Mouse (Mus musculus): ENCODE measurements at regions not wholly inside any gene's neighbourhood (a gene's known extent, or its start where the extent isn't known, plus 50 kb on each side); places are given as distances from the start of the nearest gene placed in this dataset.

DNA sequence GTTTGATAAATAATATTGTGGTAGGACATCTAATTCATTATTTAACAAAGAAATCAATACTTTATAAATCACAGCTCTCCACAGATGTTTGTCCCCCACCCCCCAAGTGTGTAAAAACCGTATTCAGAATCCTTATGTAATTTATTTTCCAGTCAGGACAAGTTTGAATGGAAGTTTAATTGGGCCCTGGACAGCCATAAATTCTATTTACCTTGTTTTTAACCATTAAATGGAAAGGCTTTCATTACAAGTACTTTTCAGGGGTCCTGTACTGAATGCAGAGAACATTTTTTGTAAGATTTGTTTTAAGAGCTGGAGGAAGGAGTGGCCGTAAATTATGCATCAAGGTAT is 384.7 kb upstream of the Robo2 start:
- 52% methylated on average over 2 of the region's 2 CpGs for WGBS
- Histone ChIP-seq H3K27me3 (replicated peaks) (no peaks in the 10 kb centered on the region), H3K4me2 (no peak overlapping the region), H3K9ac (no peak overlapping the region), H3K36me3 (no peaks in the 10 kb centered on the region), H3K4me3 (replicated peaks) (no peak overlapping the region), H3K4me1 (no peaks in the 10 kb centered on the region; the same call in 1 of the 2 replicates), H3K9me3 (no peaks in the 10 kb centered on the region), H3K27ac (no peak overlapping the region)
- ATAC-seq (ENCODE audit: insufficient read depth, low FRiP score, low read depth) = no peak

DNA sequence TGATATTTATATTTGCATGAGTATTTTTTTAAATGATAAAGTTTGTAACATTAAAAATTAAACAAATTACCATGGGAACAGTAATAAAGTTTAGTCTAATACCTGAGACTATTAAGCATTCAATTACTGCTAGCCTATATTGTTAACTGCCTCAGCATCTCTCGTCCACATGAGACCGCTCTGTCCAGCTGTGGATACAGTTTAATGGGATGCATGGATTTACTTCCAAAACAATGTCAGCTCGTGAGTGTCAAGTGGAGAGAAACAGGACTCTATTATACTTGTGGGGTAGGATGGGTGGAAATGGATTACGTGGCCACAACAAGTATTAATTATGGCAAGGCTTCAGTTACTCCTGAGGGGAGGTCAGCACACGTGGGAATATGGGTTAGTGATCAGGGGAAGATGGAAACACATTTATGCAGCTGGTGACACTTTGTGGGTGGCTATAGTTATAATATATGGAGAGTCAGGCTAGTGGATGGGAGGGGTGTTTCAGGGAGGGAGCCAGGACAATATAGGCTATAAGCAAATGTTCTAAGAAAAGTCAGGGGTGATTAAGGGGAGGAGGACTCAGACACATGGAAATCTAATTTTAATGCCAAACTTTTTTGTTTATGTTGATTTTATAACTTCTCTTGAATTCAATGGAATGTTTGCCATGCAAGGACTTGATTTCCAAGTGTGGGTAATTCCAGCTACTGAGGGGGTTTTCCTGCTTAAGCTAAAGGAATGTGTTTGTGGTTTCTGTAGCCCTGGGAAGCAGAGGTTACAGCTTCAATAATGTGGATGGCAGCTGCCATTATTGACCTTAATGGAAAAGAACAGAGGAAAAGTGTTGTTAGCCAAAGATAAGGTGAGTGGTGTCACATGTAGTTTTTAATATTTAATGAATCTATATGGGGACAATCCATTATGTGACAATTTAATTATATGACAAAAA is 384.0 kb upstream of the Robo2 start:
- no peaks in the 10 kb centered on the region; the same call in 1 of the 2 replicates for H3K4me1 ChIP-seq
- H3K9me3 ChIP-seq = no peaks in the 10 kb centered on the region
- ATAC-seq (ENCODE audit: insufficient read depth, low FRiP score, low read depth) = no peak
- H3K9ac ChIP-seq = no peak overlapping the region
- no peak overlapping the region for H3K4me2 ChIP-seq
- no peaks in the 10 kb centered on the region for H3K27me3 ChIP-seq (replicated peaks)
- H3K36me3 ChIP-seq = no peaks in the 10 kb centered on the region
- no peak overlapping the region for H3K4me3 ChIP-seq (replicated peaks)
- 63% methylated on average over 5 of the region's 5 CpGs for WGBS
- no peak overlapping the region for H3K27ac ChIP-seq

DNA sequence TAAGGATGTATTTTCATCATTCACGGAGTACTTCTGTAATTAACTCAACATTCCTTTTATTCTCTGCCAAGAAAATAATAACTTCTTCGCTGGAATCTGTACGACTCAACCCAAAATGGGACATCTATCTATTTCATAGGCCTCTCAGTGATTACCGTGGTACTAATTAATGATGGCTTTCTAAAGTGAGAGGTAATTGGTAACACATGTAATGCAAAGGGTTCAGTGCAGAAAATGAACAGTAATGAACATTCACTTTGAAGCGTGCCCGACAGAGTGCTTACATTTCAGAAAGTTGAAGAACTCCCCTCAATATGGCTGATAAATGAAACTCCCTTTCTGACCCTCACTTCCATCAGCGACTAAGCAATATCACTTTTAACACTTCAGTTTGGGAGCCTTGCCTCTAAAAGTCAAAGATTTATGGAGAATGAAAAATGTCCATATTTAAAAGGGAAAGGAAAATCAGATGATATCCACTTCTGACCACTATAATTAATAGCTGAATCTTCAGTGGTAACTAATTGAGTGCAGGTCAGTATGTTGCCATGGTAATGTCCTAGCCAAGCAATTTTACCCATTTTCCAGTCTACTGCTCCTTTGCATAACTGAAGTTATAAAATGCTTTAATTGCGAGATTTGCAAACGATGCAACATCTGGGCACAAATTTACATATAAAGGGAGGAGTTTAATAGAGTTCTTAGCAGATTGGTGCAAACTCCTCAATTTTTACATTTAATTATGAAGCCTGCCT is 373.9 kb upstream of the Robo2 start:
- H3K4me2 ChIP-seq = no peak overlapping the region
- no peaks in the 10 kb centered on the region for H3K36me3 ChIP-seq
- H3K27me3 ChIP-seq (replicated peaks) = no peaks in the 10 kb centered on the region
- no peaks in the 10 kb centered on the region for H3K4me1 ChIP-seq
- H3K27ac ChIP-seq = no peak overlapping the region
- 69% methylated on average over 9 of the region's 9 CpGs for whole genome bisulfite sequencing
- H3K4me3 ChIP-seq (replicated peaks) = no peak overlapping the region
- no peak overlapping the region for H3K9ac ChIP-seq
- no peak for ATAC-seq (ENCODE audit: insufficient read depth, low FRiP score, low read depth)
- H3K9me3 ChIP-seq = no peaks in the 10 kb centered on the region

DNA sequence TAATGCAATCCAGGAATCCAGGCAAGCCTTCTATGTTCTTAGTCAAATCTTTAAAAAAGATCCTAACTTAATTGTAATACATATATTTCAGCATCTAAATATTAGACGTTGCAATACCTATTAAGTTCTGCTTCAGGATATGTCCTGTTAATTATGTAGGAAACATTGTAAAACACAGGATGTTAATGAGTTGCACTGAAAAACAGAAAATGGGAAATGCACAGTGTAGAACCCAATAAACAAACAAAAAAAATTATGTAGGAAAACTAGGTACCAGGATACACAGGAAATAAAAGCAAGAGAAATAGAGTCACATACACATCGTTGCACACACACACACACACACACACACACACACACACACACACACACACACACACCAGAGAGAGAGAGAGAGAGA is 368.8 kb upstream of the Robo2 start:
- 84% methylated on average over 2 of the region's 2 CpGs for WGBS
- no peak overlapping the region for H3K4me3 ChIP-seq (replicated peaks)
- H3K9ac ChIP-seq = no peak overlapping the region
- ATAC-seq (ENCODE audit: insufficient read depth, low FRiP score, low read depth) = no peak
- no peak overlapping the region for H3K27ac ChIP-seq
- H3K9me3 ChIP-seq = no peaks in the 10 kb centered on the region
- no peak overlapping the region for H3K4me2 ChIP-seq
- H3K36me3 ChIP-seq = no peaks in the 10 kb centered on the region
- H3K4me1 ChIP-seq = no peaks in the 10 kb centered on the region
- H3K27me3 ChIP-seq (replicated peaks) = no peaks in the 10 kb centered on the region

DNA sequence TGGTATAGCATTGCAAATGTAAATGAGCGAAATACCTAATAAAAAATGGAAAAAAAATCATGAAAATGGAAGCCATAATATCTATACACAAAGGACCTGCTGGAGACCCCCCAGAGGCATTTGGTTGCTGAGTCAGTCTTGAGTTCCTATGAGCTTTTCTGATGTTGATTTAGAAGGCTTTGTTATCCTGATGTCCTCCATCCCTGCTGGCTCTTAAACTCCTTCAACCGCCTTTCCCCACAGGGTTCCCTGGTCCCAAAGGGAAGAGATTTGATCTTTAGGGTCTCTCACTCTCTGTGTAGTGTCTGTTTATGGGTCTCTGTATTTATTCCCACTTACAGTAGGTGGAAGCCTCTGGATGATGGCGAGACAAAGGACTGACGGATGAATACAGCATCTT is 356.6 kb upstream of the Robo2 start:
- H3K27me3 ChIP-seq (replicated peaks) = no peaks in the 10 kb centered on the region
- H3K4me2 ChIP-seq = no peak overlapping the region
- 88% methylated on average over 4 of the region's 4 CpGs for WGBS
- H3K4me3 ChIP-seq (replicated peaks) = no peak overlapping the region
- no peaks in the 10 kb centered on the region for H3K36me3 ChIP-seq
- ATAC-seq (ENCODE audit: insufficient read depth, low FRiP score, low read depth) = no peak
- H3K27ac ChIP-seq = no peak overlapping the region
- no peaks in the 10 kb centered on the region for H3K4me1 ChIP-seq
- no peak overlapping the region for H3K9ac ChIP-seq
- no peaks in the 10 kb centered on the region for H3K9me3 ChIP-seq

DNA sequence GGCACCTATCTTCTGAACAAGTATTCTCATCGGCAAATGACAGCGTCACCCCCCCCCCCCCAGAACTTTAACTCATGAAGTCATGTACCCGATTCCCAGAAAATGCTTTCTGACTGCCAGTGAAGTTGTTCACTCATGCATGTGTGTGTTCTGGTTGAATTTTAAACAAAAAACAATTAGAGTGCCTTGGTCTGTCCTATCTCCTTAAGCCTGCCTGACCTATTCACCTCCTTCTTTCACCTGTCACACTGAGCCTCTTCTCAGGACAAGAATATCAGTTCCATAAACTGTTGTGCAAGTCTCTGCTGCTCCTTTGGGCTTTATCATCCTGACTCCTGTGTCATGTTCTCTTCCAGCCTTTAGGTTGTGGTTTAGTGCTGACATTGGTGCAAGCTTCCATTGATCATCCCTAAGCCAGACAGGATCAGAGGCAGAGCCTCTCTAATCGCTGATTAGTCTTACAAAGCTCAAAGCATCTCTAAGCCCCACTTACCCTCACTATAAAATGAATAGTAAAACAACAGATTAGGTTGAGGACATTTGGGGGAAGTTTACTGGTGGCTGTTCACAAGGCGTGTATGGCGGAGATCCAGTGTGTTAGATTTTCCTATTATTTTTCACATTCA is 345.2 kb upstream of the Robo2 start:
- Histone ChIP-seq H3K4me3 (replicated peaks) (no peak overlapping the region), H3K36me3 (no peaks in the 10 kb centered on the region), H3K27me3 (replicated peaks) (no peaks in the 10 kb centered on the region), H3K4me2 (no peak overlapping the region), H3K9ac (no peak overlapping the region), H3K9me3 (no peaks in the 10 kb centered on the region), H3K4me1 (no peaks in the 10 kb centered on the region), H3K27ac (no peak overlapping the region)
- WGBS = 51% methylated on average over 6 of the region's 6 CpGs
- no peak for ATAC-seq (ENCODE audit: insufficient read depth, low FRiP score, low read depth)

DNA sequence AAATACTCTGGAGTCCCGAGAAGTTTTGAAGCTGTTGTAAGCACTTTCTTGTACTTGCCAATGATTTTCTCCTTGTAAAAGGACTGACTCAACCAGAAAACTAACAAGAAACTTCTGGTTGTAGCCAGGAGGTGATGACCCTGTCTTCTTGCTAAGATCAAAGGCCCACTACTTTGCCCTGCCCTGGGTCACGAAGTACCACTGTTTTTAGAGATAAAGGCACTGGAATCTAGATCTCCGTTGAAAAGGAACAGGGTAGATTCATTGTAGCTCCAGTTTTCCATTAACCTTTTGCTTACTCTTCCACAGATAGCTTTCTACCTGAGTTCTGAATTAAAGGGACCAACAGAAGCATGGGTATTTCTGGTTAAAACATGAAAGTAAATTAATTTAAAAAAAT is 339.3 kb upstream of the Robo2 start:
- H3K4me2 ChIP-seq = no peak overlapping the region
- no peak overlapping the region for H3K4me3 ChIP-seq (replicated peaks)
- H3K36me3 ChIP-seq = no peaks in the 10 kb centered on the region
- H3K9me3 ChIP-seq = no peaks in the 10 kb centered on the region
- 0 out of 2 replicates have a peak, but pooled peaks have one; percentile 47 for ATAC-seq (ENCODE audit: insufficient read depth, low FRiP score, low read depth)
- WGBS = 24% methylated on average over 3 of the region's 3 CpGs
- H3K27me3 ChIP-seq (replicated peaks) = no peaks in the 10 kb centered on the region
- H3K9ac ChIP-seq = no peak overlapping the region
- no peaks in the 10 kb centered on the region for H3K4me1 ChIP-seq
- H3K27ac ChIP-seq = no peak overlapping the region

DNA sequence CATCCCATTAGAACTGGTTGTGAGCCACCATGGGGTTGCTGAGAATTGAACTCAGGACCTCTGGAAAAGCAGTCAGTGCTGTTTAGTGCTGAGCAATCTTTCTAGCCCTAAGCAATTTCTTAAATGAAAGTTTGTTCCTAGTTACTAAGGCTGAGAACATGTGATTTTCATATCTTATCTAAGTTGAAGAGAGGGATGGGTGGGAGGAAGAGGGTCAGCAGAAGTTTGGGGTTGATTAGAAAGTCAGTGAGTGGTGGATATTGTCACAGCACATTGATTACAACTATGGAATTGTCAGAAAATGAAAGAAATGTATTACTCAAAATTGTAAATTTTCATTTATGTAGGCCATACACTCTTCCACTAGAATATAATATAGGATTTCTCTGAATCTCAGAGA is 337.4 kb upstream of the Robo2 start:
- no peaks in the 10 kb centered on the region for H3K9me3 ChIP-seq

DNA sequence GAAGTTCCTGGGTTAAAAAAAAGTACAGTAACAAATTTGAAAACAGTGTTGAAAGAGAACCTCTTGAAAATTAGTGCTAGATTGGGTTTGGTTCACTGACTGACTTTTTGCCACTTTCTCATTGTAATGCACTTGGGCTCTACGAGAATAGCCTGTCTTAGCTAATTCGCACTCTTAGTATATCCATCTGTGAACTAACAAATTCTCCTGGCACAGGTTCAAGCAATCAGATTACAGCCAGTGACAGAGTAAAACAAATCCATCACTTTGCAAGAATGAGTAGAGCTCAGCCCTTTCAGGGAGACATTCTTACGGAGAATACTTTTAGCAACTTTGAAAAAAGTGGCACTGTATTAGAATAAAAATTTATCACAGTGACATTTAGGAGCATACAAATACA is 331.9 kb upstream of the Robo2 start:
- H3K9ac ChIP-seq = no peak overlapping the region
- 36% methylated on average over 3 of the region's 3 CpGs for WGBS
- no peaks in the 10 kb centered on the region for H3K36me3 ChIP-seq
- ATAC-seq (ENCODE audit: insufficient read depth, low FRiP score, low read depth) = no peak
- H3K27me3 ChIP-seq (replicated peaks) = no peaks in the 10 kb centered on the region
- H3K4me2 ChIP-seq = no peak overlapping the region
- no peak overlapping the region for H3K4me3 ChIP-seq (replicated peaks)
- H3K4me1 ChIP-seq = no peaks in the 10 kb centered on the region
- H3K27ac ChIP-seq = no peak overlapping the region
- no peaks in the 10 kb centered on the region for H3K9me3 ChIP-seq

More for the DNA sequence above, 337.4 kb upstream of the Robo2 start:
- no peaks in the 10 kb centered on the region for H3K36me3 ChIP-seq
- ATAC-seq (ENCODE audit: insufficient read depth, low FRiP score, low read depth) = no peak
- H3K27me3 ChIP-seq (replicated peaks) = no peaks in the 10 kb centered on the region
- no peak overlapping the region for H3K9ac ChIP-seq
- H3K4me2 ChIP-seq = no peak overlapping the region
- H3K4me1 ChIP-seq = no peaks in the 10 kb centered on the region
- no peak overlapping the region for H3K27ac ChIP-seq
- no peak overlapping the region for H3K4me3 ChIP-seq (replicated peaks)

DNA sequence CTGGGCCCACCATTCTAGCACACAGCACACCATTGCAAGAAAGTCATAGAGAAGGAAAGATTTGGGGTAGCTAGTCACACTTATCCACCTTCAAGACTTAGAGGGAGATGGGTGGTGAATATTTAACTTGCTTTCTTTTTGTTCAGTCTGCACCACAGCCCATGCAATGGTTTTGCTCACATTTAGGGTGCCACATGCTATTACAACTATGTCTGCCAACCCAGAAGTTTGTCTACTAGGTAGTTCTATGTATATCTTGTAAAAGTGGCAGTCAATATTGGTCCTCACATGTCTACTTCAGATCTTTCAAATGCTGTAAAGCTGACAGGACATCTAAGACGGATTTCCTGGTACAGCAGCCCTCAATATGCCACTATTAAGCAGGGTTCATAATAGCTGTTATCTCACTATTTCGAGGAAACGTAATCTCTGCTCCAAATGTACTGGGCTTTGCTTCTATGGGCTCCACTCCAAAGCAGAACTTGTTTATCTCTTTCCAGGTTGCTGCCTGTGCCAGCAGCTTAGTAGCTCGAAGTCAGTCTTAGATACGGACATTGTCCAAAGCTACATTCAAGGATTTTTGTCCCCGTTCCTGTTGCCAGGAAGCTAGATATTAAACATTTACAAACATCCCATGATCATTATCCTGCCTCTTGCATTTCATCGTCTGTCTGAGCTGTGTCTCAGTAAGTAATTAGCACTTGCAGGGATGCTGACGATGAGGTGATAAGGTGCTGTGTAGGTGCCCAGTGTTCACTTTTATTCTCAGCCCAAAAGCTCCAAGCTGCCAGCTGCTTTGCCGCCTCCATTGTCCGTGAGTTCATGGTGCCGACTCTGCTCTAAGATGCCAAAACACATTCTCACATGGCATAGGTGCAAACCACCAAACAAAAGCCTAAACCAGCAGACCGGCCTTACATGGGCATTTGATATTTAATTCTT is 327.8 kb upstream of the Robo2 start:
- H3K4me2 ChIP-seq = no peak overlapping the region
- H3K27ac ChIP-seq = no peak overlapping the region
- 55% methylated on average over 12 of the region's 12 CpGs for whole genome bisulfite sequencing
- H3K27me3 ChIP-seq (replicated peaks) = no peaks in the 10 kb centered on the region
- H3K4me3 ChIP-seq (replicated peaks) = no peak overlapping the region
- H3K9me3 ChIP-seq = no peaks in the 10 kb centered on the region
- H3K4me1 ChIP-seq = no peaks in the 10 kb centered on the region
- no peak overlapping the region for H3K9ac ChIP-seq
- ATAC-seq (ENCODE audit: insufficient read depth, low FRiP score, low read depth) = no peak
- H3K36me3 ChIP-seq = no peaks in the 10 kb centered on the region

DNA sequence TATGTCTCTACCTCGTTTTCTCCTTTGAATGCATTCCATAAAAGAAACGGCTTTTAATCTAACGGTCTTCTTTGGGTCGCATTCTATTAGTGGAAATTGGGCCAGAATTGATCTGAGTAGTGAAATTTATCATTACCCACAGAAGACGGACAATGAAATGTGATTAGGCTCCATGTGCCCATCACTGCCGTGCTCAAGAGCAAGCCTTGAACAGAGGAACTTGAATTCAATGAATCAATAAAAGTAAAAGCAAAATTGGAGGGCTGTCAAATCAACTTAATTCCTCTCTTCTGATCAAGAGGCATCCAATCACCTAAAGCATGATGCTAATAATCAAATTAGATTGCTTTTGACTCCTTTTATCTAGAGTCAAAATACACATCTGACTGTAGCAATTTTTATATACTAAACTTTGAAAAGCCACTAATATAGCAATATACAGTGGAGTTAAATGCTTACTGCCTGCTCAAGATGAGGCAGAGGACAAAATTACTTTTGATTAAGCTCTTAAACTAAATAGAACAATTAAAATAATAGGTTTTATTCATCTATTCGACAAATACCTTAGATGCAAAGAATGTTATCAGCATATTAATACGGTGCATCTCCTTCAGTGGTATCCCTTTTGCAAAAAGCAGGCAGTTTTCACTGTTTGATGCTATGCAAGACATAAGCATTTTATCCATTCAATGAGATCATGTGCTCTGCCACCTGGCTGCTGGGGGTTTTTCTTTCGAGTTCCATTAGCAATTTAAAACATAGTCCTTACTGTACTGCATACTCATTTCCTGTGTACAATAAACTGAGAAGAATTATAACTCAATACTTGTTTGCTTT is 321.5 kb upstream of the Robo2 start:
- 82% methylated on average over 9 of the region's 9 CpGs for WGBS
- Histone ChIP-seq H3K4me1 (no peaks in the 10 kb centered on the region), H3K4me2 (no peak overlapping the region), H3K4me3 (replicated peaks) (no peak overlapping the region), H3K9ac (no peak overlapping the region), H3K27ac (no peak overlapping the region), H3K36me3 (no peaks in the 10 kb centered on the region), H3K9me3 (no peaks in the 10 kb centered on the region), H3K27me3 (replicated peaks) (no peaks in the 10 kb centered on the region)
- ATAC-seq (ENCODE audit: insufficient read depth, low FRiP score, low read depth) = no peak
